Mouse (Mus musculus) embryo, embryonic 10.5 days (tissue): ENCODE measurements at regions not wholly inside any gene's neighbourhood (a gene's known extent, or its start where the extent isn't known, plus 50 kb on each side); places are given as distances from the start of the nearest gene placed in this dataset.
"Not testable (repeated sequence)": the region's sequence is repeated elsewhere in the genome, so short reads cannot be mapped to it uniquely, and the experiment has no call there.

Experiments used
- DNase-seq: peaks from one replicate; pipeline ENCODE4 v3.0.0-alpha.2; 2015; ENCODE audit warnings: low spot score

DNA sequence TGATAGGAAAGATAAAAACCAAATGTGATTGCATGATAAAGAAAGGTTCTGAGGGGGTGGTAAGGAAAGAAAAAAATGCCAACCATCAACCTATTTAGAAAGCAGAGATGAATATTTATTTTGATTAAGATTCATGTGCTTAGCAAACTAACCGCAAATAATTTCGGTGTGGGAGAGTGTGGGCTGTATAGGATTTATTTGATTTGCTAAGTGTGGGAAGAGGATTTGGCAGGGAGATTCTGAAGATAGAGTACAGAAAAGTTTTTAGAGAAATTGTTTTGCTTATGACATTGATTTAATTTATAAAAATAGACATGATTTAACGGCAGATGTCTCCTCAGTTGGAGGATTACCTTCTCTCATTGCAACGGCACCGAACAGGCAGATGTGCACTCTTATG lies 250.3 kb downstream of the Pros1 start:
- DNase-seq = no peak

DNA sequence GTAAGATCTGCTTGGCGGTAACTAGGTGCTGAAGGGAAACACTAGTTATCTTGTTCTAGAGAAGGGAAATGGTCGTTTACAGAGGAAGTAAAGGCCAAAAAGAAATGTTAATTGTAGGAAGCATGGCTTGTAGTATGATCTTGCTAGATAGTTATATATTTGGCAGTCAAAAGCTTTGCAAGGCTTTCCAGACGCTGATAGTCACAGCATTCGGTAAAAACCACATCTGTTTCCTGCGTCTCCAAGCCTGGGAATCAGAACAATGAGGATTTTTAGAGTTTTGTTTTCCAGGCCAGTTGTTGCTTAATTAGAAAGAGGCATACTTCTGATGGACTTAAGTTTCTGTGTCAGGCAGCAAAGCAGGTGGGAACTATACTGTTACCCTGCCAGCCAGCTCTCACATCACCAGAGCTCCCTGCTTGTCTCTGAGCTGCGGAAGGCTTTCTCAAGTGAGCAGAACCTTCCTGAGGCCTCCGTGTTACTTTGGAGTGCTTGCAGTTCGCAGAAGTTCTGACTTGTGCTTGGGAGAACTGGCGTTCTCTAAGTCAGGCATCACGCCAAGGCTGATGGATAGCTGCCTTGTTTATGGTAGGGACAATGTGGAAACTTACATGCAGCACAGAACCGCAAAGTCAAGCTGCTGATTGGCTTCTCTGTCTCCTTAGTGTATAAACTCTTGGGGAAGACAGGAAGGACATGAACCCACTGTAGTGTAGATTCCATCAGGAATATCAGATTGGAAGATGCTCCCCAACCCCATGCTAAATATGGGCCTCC lies 251.0 kb downstream of the Pros1 start:
- DNase-seq = no peak

DNA sequence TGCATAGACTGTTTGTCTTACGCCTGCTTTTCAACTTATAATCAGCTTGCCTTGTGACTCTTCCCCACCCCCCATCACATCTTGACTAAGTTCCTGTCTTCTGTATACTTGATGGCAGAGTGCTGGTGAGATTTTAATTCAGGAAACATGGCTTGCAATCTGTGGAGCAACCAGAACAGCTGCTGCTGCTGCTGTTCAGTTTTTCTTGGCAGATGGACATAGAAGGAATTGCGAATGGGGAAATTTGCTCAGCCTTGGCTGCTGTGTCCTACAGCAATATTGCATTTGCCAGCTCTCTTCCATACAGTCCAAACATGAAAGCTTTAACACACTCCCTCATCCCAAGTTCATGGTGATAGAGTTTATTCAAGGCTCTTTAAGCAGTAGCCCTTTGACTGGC lies 262.3 kb downstream of the Pros1 start:
- DNase-seq = no peak

DNA sequence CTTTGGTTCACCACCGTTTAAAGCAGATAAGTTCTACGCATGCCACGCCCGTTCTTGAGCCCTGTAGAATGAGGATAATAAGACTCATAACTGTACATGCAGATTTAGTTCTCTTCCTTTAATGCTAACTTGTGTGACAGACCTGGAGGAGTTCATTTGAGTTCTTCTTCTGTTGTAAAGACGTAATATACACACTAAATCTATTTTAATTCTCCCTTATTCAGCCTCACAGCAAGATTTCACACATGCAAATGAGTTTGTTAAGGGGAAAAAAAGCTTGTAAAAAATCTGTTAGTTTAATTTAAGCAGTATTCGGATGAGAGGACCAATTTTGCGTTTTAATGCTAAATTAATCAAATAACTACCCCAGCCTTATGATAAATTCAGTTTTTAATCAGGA lies 264.6 kb downstream of the Pros1 start:
- DNase-seq = no peak

DNA sequence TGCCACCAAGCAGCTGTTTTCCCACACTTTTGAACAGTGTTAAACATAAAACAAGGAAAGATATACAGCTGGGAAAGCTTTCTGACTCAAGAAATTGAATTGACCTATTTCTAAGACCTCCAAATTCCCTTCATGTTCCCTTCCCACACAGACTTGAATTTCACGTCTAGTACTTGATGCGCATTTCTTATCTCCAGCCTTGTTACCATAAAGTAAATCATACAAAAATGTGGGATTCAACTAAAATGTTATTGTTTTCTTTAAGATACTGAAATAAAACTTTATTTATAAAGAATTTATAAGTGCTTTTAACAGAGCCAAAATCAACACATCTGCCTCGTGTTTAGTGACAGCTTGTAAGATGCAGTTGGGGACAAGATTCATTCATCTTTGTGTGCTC lies 289.7 kb downstream of the Pros1 start:
- no peak for DNase-seq

DNA sequence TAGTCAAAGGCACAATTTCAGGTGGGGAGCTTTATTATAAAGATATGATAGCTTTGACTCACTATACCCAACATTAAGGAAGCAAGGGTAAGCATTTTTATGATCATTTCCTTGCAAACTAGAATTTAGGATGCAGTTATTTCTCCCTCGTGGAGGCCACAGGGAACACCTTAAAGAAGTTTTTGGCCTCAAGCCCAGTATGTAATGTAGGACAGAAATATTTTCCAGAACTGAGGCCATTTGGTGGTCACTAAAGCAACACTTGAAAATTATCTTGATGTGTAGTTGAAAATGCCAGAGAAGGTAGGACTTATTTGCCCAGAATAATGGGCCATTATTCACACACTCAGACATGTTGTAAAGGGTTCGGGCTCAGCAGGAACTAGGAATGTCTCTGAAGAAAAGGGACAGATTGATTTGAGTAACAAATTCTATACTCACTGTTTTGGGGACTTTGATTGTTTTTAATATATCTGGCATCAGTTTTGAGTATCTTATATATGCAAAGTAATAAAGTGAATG lies 301.3 kb downstream of the Pros1 start:
- DNase-seq = no peak

DNA sequence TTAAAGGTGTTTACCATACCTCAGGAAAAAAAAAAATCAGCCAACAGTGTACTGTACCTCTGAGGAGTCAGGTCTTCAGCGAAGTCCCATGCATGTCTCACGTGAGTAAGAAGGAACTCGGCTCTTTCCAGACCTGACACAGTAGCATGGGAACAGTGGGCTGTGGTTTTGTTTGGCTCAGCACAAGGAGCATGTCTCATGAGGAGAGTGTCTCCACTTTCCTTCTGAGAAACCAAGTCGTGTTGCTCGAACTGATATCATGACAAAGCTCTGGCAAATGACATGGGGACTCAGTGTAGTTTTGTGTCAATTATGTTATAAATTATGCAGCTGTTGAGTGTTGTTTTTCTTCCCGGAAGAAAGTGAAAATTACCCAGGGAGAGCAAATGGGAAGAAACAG lies 316.0 kb downstream of the Pros1 start:
- DNase-seq = no peak

DNA sequence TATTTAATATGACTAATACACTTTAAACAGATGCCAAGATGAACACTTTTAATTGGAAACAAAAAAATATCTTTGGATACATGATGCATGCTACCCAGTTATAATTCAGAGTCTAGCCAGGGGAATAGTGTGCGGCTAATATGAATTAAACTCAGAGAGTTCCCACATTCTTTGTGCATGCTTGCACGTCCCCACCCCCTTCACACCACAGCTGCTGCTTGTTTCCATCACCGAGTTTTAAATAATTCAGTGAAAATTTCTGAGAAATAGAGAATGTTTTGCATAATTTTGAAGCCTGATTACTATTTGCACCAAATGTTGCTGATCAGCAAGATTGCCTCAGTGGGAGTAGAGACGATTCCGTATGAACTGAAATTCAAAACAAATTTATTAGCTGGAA lies 325.1 kb downstream of the Pros1 start:
- DNase-seq = no peak

DNA sequence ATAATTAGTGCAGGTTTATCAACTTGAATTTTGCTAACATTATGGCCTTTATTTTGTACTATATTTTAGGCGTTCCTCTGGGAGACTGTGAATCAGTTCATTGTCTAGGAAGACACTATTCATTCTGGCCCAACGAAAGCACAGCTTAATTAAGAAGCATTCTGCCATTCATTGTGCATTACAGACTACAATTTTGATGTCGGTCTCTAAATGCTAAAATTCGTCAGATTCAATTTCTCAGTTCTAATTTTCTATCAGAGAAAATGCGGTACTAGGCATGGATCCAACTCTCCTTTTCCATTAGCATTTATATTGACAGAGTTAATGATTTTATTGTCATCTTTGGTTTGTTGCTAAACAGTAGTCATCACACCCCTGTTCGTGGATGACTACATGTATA lies 337.1 kb downstream of the Pros1 start:
- no peak for DNase-seq

DNA sequence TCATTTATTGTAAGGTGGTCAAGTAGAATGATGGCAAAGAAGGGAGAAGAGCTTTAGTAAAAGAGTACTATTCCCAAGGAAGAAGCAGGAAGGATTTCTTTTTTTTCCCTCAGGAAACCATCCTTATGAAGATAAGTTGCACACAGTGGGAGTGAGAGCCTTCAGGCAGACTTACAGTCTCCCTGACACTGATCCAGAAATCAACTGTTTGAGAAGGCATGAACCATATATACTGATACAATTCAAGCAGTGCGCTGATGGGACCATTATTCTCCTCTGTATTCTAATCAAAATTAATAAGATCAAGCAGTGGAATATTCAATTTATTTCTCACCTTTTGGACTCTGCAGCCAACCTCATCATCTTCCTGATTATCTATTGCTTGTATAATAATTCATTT lies 337.5 kb downstream of the Pros1 start:
- no peak for DNase-seq

DNA sequence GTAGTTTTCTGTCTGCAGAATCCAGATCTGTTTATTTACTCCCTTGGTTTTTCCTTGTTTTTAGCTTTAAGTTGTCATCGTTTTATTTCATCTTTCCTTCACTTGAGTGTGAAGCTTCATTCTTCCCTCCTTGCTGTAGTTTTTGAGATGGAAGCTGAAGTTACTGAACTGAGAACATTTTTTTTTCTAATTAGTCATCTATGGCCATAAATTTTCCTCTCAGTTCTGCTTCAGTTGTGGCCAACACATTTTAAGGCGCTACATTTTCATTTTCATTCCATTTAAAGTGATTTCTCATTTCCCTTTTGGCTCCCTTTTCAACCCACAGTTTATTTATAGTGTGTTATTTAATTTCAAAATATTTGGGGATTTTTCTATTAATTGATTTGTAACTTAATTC lies 340.5 kb downstream of the Pros1 start:
- no peak for DNase-seq

DNA sequence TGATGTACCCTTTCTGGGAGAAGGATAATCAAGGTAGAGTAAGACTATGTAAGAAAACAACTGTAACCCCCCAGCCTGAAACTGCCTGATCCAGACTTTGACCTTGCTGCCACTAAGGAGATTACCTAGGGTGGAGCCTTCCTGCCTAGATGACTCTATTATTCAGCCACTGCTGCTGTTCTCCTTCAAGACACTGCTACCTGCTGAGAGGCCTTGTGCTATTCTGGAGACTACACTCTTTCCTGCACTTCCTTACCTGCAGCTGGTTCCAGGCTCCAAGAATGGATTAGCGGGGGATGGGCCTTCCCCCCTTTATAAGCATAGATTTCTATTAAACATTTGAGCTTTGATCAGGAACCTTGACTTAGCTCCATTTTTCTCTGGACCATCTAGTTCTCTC lies 359.4 kb downstream of the Pros1 start:
- not testable (repeated sequence) for DNase-seq

DNA sequence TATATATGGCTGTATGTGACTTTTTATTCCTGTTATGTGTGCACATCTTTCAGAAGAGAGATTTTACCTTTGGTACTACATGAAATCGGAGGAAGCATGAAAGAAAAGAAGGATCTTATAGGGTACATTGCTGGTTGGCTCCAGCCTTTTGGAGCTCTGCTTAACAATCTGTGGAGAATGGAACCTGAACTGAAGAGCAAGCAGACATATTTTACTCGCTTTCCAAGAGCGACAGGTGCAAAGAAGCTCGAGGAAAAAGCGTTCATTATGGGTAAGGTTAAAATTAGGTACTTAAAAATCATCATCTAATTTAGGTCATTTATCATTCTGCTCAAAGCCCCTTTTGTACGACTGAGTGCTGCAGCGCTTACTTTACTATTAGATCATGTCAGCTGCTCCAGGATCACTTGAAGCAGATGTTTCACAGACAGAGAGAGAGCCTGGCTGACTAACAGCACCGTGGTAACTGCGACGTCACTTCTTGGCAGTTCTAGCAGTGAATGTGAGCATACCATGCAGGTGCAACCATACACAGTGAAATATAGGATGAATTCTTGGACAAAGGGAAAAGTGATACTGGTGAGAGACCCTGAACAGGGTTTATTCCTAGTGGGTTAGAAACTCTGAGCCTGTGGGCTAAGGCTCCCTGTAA lies 366.2 kb downstream of the Pros1 start:
- peak; percentile 15 for DNase-seq

DNA sequence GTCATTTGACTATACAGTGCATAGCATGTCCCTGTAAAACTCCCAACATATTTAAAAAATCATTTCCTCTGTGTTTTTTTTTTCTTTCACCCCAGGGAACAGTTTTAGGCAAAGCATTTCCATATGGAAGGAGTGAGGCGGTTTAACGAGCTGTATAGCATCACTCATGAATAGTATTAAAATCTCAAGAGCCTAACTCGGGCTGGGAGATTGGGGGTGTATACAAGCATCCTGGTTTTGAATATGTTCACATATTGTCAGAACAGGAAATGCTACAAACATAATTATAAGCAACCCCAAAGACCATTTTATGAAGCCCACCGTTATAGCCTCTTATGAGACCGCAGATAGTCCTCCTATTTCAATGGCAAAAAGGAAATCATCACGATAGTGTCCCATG lies 370.5 kb downstream of the Pros1 start:
- no peak for DNase-seq

DNA sequence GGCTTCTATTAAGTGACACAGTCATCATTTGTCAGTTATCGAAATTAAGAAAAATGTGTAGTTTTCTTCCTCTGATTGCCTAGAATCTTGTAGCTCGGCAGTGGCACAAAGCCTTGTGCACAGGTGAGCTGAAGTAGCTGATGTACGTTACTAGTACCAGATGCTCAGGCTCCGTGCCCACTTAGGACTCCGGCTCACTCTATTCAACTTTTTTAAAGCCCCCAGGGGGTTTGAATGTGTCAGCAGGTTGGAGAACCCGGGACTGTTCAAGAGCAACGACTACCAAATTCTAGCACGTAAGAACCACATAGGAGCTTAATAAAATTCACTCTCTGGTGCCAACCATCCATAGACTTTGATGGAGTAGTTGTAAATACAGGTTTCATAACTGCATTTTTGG lies 371.0 kb downstream of the Pros1 start:
- no peak for DNase-seq

DNA sequence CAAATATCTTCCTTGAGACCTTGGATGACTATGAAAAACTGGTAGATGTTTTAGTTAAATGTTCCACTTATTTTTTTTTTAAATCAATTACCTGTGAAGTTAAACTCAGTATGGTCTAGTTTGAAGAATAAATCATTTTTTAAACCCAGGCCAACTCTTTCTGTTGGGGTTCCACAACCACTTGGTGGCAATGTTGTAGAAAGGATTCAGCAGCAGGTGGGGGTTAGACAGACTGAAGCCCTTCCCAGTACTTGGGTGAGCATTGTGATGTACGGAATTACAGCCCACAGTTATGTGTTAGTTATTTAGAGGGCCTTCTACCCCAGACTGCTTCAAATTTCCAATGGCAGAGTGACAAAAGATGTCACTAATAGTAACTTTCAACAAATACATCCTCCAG lies 375.0 kb downstream of the Pros1 start:
- DNase-seq = peak; percentile 27

DNA sequence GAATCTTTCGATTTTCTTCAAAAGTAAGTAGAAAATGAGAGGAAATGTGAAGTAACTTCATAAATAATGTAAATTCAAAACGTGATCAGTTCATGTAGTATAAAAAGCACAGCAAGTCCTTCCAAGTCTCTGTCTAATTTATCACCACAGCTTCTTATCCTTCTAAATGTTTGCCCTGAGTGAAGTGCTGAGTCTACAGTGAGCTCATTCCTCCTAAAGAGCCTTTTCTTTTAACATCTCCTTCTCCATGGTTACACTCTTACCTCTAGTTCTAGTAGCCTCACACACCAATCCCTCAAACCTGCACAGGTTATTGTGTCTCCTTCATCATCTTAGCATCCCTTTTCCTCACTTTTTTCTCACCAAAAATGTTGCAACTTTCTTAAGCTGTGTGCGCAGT lies 375.5 kb downstream of the Pros1 start:
- DNase-seq = no peak

DNA sequence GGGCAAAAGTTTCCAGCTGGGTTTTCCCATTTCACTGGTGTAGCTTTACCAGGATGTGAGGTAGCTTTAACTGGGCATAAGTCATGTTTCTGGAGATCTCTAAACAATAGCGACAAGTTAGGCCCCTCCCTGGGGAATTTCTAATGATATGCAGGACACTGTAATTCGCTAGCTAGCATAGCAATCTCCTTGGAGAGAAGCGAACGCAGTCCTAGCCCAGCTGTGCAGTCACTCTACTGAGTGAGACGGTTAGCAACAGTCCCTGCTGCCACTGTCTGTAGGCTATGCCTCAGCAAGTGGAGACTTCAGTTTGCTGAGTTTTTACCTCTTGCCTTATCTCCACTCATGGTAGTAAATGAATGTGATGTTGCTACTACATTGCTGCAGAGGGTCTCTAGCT lies 416.1 kb downstream of the Pros1 start:
- peak; percentile 34 for DNase-seq

DNA sequence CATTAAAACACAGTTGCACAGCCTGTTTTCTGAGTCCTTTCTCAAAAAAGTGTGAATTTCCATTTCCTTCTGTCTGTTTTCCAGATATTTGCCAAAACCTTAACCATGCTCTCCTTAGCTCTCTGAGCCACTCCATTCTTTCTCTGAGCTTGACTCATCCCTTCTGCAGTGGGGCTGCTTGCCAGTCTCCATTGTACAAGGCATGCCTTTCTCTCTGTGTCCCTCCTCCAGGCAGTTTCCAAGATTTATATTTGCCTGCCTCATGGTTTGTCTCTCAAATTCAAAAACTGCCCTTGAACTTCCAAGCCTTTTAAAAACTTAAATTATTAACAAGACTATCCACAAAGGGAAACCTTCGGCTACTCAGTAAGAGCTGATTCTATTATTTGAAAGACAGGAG lies 423.4 kb downstream of the Pros1 start:
- no peak for DNase-seq

DNA sequence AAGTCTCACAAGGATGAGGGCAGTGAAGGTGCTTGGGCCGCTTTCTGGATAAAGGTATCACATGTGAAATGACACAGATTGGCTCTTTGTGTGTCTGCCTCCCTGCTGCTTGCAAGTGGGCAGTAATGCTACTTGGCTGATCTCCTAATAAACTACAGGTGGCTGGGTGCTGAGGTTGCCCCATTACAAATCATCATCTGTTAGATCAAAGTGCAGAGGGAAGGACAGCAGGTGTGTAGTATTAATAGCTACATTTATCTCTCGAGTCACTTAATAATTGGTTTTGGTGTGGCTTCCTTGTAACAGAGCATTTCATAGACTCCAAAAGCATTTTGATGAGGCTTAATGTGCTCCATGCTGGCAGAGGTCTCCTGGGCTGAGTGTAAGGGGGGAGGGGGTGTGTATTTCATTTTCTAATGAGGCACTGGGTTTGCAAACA lies 424.2 kb downstream of the Pros1 start:
- peak; percentile 12 for DNase-seq

DNA sequence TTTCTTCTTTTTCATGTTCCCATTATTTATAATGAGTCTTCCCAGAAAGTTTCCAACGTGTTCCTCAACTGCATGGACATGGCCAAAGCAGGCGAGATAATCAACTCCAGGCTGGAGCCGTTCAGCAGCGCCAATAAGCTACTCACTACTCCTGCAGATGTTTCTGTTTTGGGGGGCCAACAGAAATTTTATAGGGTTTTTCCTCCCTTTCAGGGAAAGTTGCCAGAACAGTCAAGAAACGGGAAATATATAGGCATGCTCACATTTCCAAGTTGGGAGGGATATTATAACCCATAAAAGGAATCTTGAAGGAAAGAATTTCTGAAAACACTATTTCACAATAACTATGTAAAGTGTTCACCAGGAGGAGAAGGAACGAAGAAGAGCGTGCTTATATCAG lies 433.5 kb downstream of the Pros1 start:
- DNase-seq = no peak

DNA sequence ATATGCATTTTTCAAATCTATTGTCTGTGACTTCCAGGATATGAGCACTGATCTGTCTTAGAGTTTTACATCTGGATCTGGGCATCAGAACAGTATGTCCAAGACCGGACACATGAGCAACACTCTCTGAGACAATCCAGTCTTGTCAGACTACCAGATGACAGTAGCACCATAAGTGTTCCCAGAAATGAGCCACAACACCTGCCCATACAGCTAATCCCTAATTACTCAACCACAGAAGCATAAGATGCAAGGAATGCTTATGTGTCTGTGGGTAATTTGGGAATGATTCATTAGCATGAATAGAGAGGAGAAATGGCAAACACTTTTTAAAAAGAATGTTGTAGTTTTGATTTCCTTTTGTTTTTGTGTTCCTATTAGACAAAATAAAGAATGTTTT lies 457.6 kb downstream of the Pros1 start:
- DNase-seq = no peak

DNA sequence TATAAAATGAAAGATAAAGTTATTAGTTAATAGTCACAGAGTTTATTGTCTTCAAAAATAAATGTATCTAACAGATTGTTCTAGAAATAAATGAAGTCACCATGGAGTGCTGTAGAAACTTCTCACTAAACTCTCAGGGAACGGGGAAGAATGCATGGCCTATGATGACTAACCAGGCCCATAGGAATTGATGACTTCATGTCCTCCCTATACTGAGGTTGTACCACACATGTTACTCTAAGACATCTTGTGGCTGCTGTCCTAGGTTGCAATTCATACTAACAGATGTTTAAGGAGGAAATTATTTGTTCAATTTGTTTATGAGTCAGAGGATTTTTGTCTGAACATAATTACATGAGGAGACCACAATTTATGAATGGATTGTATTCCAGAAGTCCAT lies 459.4 kb downstream of the Pros1 start:
- DNase-seq = no peak

DNA sequence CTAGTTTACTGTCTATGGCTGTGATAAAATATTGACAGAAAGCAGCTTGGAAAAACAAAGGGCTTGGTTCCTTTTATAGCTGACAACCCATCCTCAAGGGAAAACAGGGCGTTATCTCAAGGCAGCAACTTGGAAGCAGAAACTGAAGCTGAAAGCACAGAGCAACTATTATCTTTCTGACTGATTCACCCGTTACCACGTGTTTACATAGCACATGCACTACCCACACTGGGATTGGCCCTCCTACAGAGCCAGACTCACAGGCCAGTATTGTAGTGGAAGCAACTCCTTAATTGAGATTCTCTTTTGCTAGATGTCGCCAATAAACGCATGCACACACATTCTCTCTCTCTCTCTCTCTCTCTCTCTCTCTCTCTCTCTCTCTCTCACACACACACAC lies 465.5 kb downstream of the Pros1 start:
- no peak for DNase-seq
